Mouse (Mus musculus) hindbrain, embryonic 13.5 days (tissue): ENCODE data around the gene Dpy30. TPM values are rescaled to one million over a fixed set of nuclear protein-coding genes. Genes with fewer than 3 reads are reported as not detected.
A peak's percentile ranks its signal among the peaks of the same experiment; 100 is the strongest.
"Not testable (repeated sequence)": the region's sequence is repeated elsewhere in the genome, so short reads cannot be mapped to it uniquely, and the experiment has no call there.

Experiments
- ATAC-seq: fragments of 200-750 bp; cut with Nextera tagmentation; 2 replicates; pipeline ENCODE4 v1.8.0; 2017; ENCODE audit warnings: moderate TSS enrichment; ENCODE audit not compliant: low FRiP score
- H3K27ac ChIP-seq: fragments of 300-500 bp; sonication (generic); 2 replicates; pipeline ENCODE4 v1.5.1; 2015; ENCODE audit warnings: inconsistent platforms, mild to moderate bottlenecking, moderate library complexity
- H3K27me3 ChIP-seq: fragments of 300-500 bp; sonication (generic); 2 replicates; pipeline ENCODE4 v1.6.1; 2015; ENCODE audit warnings: mild to moderate bottlenecking, inconsistent platforms
- H3K36me3 ChIP-seq: fragments of 300-500 bp; sonication (generic); 2 replicates; pipeline ENCODE4 v1.6.1; 2015; ENCODE audit warnings: mild to moderate bottlenecking, inconsistent platforms
- H3K4me1 ChIP-seq: fragments of 300-500 bp; sonication (generic); replicated peaks from 2 replicates; pipeline ENCODE4 v1.6.1; 2015; ENCODE audit warnings: inconsistent platforms
- H3K4me2 ChIP-seq: fragments of 300-500 bp; sonication (generic); 2 replicates; pipeline ENCODE4 v1.6.1; 2015; ENCODE audit warnings: inconsistent platforms, mild to moderate bottlenecking, moderate library complexity
- H3K4me3 ChIP-seq: fragments of 300-500 bp; sonication (generic); 2 replicates; pipeline ENCODE4 v1.5.1; 2015; ENCODE audit warnings: mild to moderate bottlenecking, inconsistent platforms
- H3K9ac ChIP-seq: fragments of 300-500 bp; sonication (generic); 2 replicates; pipeline ENCODE4 v1.6.1; 2015; ENCODE audit warnings: mild to moderate bottlenecking, inconsistent platforms
- H3K9me3 ChIP-seq: fragments of 300-500 bp; sonication (generic); 2 replicates; pipeline ENCODE4 v1.6.1; 2016; ENCODE audit warnings: inconsistent platforms
- WGBS: fragments of 180-500 bp; shearing (Covaris S2); methylation state at CpG from one replicate; pipeline ENCODE4 v1.1.7; 2015; 5-methylcytosine and 5-hydroxymethylcytosine counted together
- polyA plus RNA-seq: library from polyadenylated mRNA; unstranded; fragments of >200 nt; fragmentation: Nextera tagmentation; extraction: Ambion mirVana; gene quantifications from 2 replicates; pipeline ENCODE4 v1.2.1, GENCODE M21; 2015

The Dpy30 gene
- polyA plus RNA-seq: 215 and 218 TPM in 2 replicates

GRCm38 (mm10) chr17:74323844-74324243 lies at the start of gene Dpy30:
Gene Dpy30, minus strand, starts transcription at chr17:74323944.
- WGBS: 84% methylated on average over 2 of the region's 2 CpGs
- no peak within 1 kb of the TSS for H3K4me3 ChIP-seq
- ATAC-seq: no peak
- H3K27ac ChIP-seq: no peak within 1 kb of the TSS
- H3K4me1 ChIP-seq: no peaks in the 10 kb centered on the region
- H3K9me3 ChIP-seq: no peaks in the 10 kb centered on the region
- no peak within 1 kb of the TSS for H3K9ac ChIP-seq
- no peaks in the 10 kb centered on the region for H3K27me3 ChIP-seq
- no peaks in the 10 kb centered on the region for H3K36me3 ChIP-seq
- no peak within 1 kb of the TSS for H3K4me2 ChIP-seq

GRCm38 (mm10) chr17:74363592-74363991 lies 39.8 kb upstream of the Dpy30 start:
- no peaks in the 10 kb centered on the region for H3K27me3 ChIP-seq
- H3K27ac ChIP-seq: no peak overlapping the region
- no peaks in the 10 kb centered on the region for H3K9me3 ChIP-seq
- ATAC-seq: no peak
- H3K9ac ChIP-seq: no peak overlapping the region
- H3K4me2 ChIP-seq: no peak overlapping the region
- no peak overlapping the region for H3K4me3 ChIP-seq
- peaks cover 55% of the 10 kb centered on the region for H3K36me3 ChIP-seq
- WGBS: 100% methylated on average over 1 of the region's 1 CpGs
- no peaks in the 10 kb centered on the region for H3K4me1 ChIP-seq

GRCm38 (mm10) chr17:74341151-74341550 lies 17.4 kb upstream of the Dpy30 start:
- no peaks in the 10 kb centered on the region for H3K27me3 ChIP-seq
- no peak overlapping the region for H3K27ac ChIP-seq
- peak overlapping the region; percentile 86 for H3K4me2 ChIP-seq
- H3K4me3 ChIP-seq: peak overlapping the region; percentile 97
- ATAC-seq: no peak
- peaks cover 44% of the 10 kb centered on the region for H3K4me1 ChIP-seq
- peaks cover 5% of the 10 kb centered on the region; the same call in 1 of the 2 replicates for H3K36me3 ChIP-seq
- H3K9me3 ChIP-seq: no peaks in the 10 kb centered on the region
- WGBS: 32% methylated on average over 5 of the region's 5 CpGs
- peak overlapping the region; percentile 63 for H3K9ac ChIP-seq

- no peaks in the 10 kb centered on the region for H3K27me3 ChIP-seq
- H3K36me3 ChIP-seq: peaks cover 5% of the 10 kb centered on the region; the same call in 1 of the 2 replicates
- under 1% methylated on average over 55 of the region's 90 CpGs for WGBS
- H3K4me2 ChIP-seq: peak within 1 kb of the TSS; percentile 86
- H3K9ac ChIP-seq: peak within 1 kb of the TSS; percentile 99
- H3K27ac ChIP-seq: peak within 1 kb of the TSS; percentile 98
- peak within 1 kb of the TSS; percentile 97 for H3K4me3 ChIP-seq
- peaks cover 44% of the 10 kb centered on the region for H3K4me1 ChIP-seq
- ATAC-seq: peak; percentile 74
- H3K9me3 ChIP-seq: no peaks in the 10 kb centered on the region
These were observed 15.4 kb upstream of the Dpy30 start, which contains the start of gene Spast for GRCm38 (mm10) chr17:74338937-74339804. Gene Spast, plus strand, starts transcription at chr17:74338987.

- H3K9me3 ChIP-seq: no peaks in the 10 kb centered on the region
- peaks cover 44% of the 10 kb centered on the region for H3K4me1 ChIP-seq
- peak; percentile 92 for ATAC-seq
- H3K9ac ChIP-seq: peak overlapping the region; percentile 99
- no peaks in the 10 kb centered on the region for H3K36me3 ChIP-seq
- H3K27ac ChIP-seq: peak overlapping the region; percentile 98
- H3K27me3 ChIP-seq: no peaks in the 10 kb centered on the region
- under 1% methylated on average over 40 of the region's 50 CpGs for WGBS
- peak overlapping the region; percentile 97 for H3K4me3 ChIP-seq
- H3K4me2 ChIP-seq: peak overlapping the region; percentile 86
These were observed 14.6 kb upstream of the Dpy30 start for GRCm38 (mm10) chr17:74338225-74338931.

GRCm38 (mm10) chr17:74331049-74331676 lies 7.4 kb upstream of the Dpy30 start:
- no peak overlapping the region for H3K4me2 ChIP-seq
- no peaks in the 10 kb centered on the region for H3K27me3 ChIP-seq
- 84% methylated on average over 9 of the region's 9 CpGs for WGBS
- H3K4me1 ChIP-seq: no peaks in the 10 kb centered on the region
- H3K36me3 ChIP-seq: no peaks in the 10 kb centered on the region
- ATAC-seq: no peak
- no peaks in the 10 kb centered on the region for H3K9me3 ChIP-seq
- H3K4me3 ChIP-seq: no peak overlapping the region
- no peak overlapping the region for H3K27ac ChIP-seq
- H3K9ac ChIP-seq: no peak overlapping the region

- not testable (repeated sequence) for H3K9ac ChIP-seq, H3K4me1 ChIP-seq, H3K27me3 ChIP-seq, H3K4me3 ChIP-seq, H3K27ac ChIP-seq, H3K9me3 ChIP-seq, H3K4me2 ChIP-seq, ATAC-seq, H3K36me3 ChIP-seq
- 48% methylated on average over 2 of the region's 2 CpGs for WGBS
These were observed 4.4 kb upstream of the Dpy30 start for GRCm38 (mm10) chr17:74328146-74328545.

GRCm38 (mm10) chr17:74327195-74327594 lies 3.5 kb upstream of the Dpy30 start:
- not testable (repeated sequence) for H3K9ac ChIP-seq, H3K36me3 ChIP-seq, H3K27ac ChIP-seq, H3K4me2 ChIP-seq, H3K4me1 ChIP-seq, H3K9me3 ChIP-seq, H3K27me3 ChIP-seq, ATAC-seq, H3K4me3 ChIP-seq
- 88% methylated on average over 7 of the region's 7 CpGs for WGBS

GRCm38 (mm10) chr17:74322400-74323054 lies 1.2 kb downstream of the Dpy30 start:
- H3K27ac ChIP-seq: no peak overlapping the region
- H3K27me3 ChIP-seq: no peaks in the 10 kb centered on the region
- H3K4me2 ChIP-seq: no peak overlapping the region
- no peak overlapping the region for H3K4me3 ChIP-seq
- no peaks in the 10 kb centered on the region for H3K9me3 ChIP-seq
- no peaks in the 10 kb centered on the region for H3K36me3 ChIP-seq
- no peak for ATAC-seq
- no peaks in the 10 kb centered on the region for H3K4me1 ChIP-seq
- WGBS: 53% methylated on average over 5 of the region's 5 CpGs
- H3K9ac ChIP-seq: no peak overlapping the region

- Histone ChIP-seq H3K4me2 (no peak overlapping the region), H3K9ac (no peak overlapping the region), H3K9me3 (no peaks in the 10 kb centered on the region), H3K4me3 (no peak overlapping the region), H3K4me1 (peaks cover 22% of the 10 kb centered on the region), H3K36me3 (peaks cover 6% of the 10 kb centered on the region), H3K27ac (no peak overlapping the region), H3K27me3 (no peaks in the 10 kb centered on the region)
- WGBS: 91% methylated on average over 6 of the region's 6 CpGs
- ATAC-seq: no peak
These were observed 5.0 kb downstream of the Dpy30 start for GRCm38 (mm10) chr17:74318721-74319120.

- Histone ChIP-seq H3K36me3 (peaks cover 13% of the 10 kb centered on the region), H3K4me1 (peaks cover 22% of the 10 kb centered on the region), H3K4me2 (peak overlapping the region; percentile 83), H3K4me3 (peak overlapping the region; percentile 80), H3K9ac (peak overlapping the region; percentile 84), H3K9me3 (no peaks in the 10 kb centered on the region), H3K27me3 (no peaks in the 10 kb centered on the region), H3K27ac (peak overlapping the region; percentile 93)
- WGBS: under 1% methylated on average over 48 of the region's 48 CpGs
- peak; percentile 96 for ATAC-seq
These were observed 7.4 kb downstream of the Dpy30 start for GRCm38 (mm10) chr17:74316309-74316863.
